Mouse (Mus musculus): ENCODE measurements around the gene Mad2l2. TPM values are rescaled to one million over a fixed set of nuclear protein-coding genes. Genes with fewer than 3 reads are reported as not detected.
"Not testable (repeated sequence)": the region's sequence is repeated elsewhere in the genome, so short reads cannot be mapped to it uniquely, and the experiment has no call there.

Mad2l2 gene
- polyA plus RNA-seq, 1 experiment from 2014 or later = 51.9 TPM

GRCm38 (mm10) chr4:148173811-148174494 lies 43.8 kb downstream of the Mad2l2 start:
- Histone ChIP-seq H3K36me3 (no peaks in the 10 kb centered on the region), H3K27me3 (ENCODE audit: insufficient read depth, poor library complexity, severe bottlenecking) (peaks cover 93% of the 10 kb centered on the region), H3K27ac (no peak overlapping the region), H3K4me3 (no peak overlapping the region), H3K4me1 (peaks cover 8% of the 10 kb centered on the region; the same call in 1 of the 2 replicates), H3K9me3 (no peaks in the 10 kb centered on the region)
- 2% methylated on average over 30 of the region's 30 CpGs for WGBS
- DNase-seq (ENCODE audit: low spot score) = no peak

GRCm38 (mm10) chr4:148174495-148174862 lies 44.3 kb downstream of the Mad2l2 start:
- WGBS = 15% methylated on average over 12 of the region's 12 CpGs
- Histone ChIP-seq H3K36me3 (no peaks in the 10 kb centered on the region), H3K4me1 (peaks cover 5% of the 10 kb centered on the region; the same call in 1 of the 2 replicates), H3K27me3 (ENCODE audit: insufficient read depth, poor library complexity, severe bottlenecking) (peaks cover 95% of the 10 kb centered on the region), H3K9me3 (no peaks in the 10 kb centered on the region), H3K27ac (no peak overlapping the region), H3K4me3 (no peak overlapping the region)
- no peak for DNase-seq (ENCODE audit: low spot score)

- H3K9me3 ChIP-seq; H3K36me3 ChIP-seq; H3K4me3 ChIP-seq; H3K27ac ChIP-seq; DNase-seq (ENCODE audit: low spot score); H3K4me1 ChIP-seq: not testable (repeated sequence)
- WGBS = 68% methylated on average over 6 of the region's 6 CpGs
- peaks cover 79% of the 10 kb centered on the region for H3K27me3 ChIP-seq (ENCODE audit: insufficient read depth, poor library complexity, severe bottlenecking)
Measured at GRCm38 (mm10) chr4:148176603-148177002, 46.4 kb downstream of the Mad2l2 start.

- no peaks in the 10 kb centered on the region for H3K4me1 ChIP-seq
- H3K36me3 ChIP-seq = no peaks in the 10 kb centered on the region
- H3K27ac ChIP-seq = no peak overlapping the region
- no peaks in the 10 kb centered on the region for H3K9me3 ChIP-seq
- no peak overlapping the region for H3K4me3 ChIP-seq
- H3K27me3 ChIP-seq (ENCODE audit: insufficient read depth, poor library complexity, severe bottlenecking) = peaks cover 74% of the 10 kb centered on the region
- DNase-seq (ENCODE audit: low spot score) = no peak
Measured at GRCm38 (mm10) chr4:148177716-148178115, 47.5 kb downstream of the Mad2l2 start.

- no peaks in the 10 kb centered on the region for H3K36me3 ChIP-seq
- no peaks in the 10 kb centered on the region for H3K9me3 ChIP-seq
- WGBS = 85% methylated on average over 12 of the region's 12 CpGs
- no peak overlapping the region for H3K4me3 ChIP-seq
- no peak for DNase-seq (ENCODE audit: low spot score)
- H3K27me3 ChIP-seq (ENCODE audit: insufficient read depth, poor library complexity, severe bottlenecking) = peaks cover 52% of the 10 kb centered on the region
- H3K27ac ChIP-seq = no peak overlapping the region
- H3K4me1 ChIP-seq = no peaks in the 10 kb centered on the region
Measured at GRCm38 (mm10) chr4:148181483-148181882, 51.3 kb downstream of the Mad2l2 start.

- Histone ChIP-seq H3K36me3 (no peaks in the 10 kb centered on the region), H3K4me1 (no peaks in the 10 kb centered on the region), H3K27me3 (ENCODE audit: insufficient read depth, poor library complexity, severe bottlenecking) (peaks cover 46% of the 10 kb centered on the region), H3K27ac (no peak overlapping the region), H3K9me3 (no peaks in the 10 kb centered on the region), H3K4me3 (no peak overlapping the region)
- 19% methylated on average over 8 of the region's 8 CpGs for WGBS
- no peak for DNase-seq (ENCODE audit: low spot score)
Measured at GRCm38 (mm10) chr4:148182363-148182762, 52.2 kb downstream of the Mad2l2 start.

- Histone ChIP-seq H3K4me3 (no peak overlapping the region), H3K36me3 (no peaks in the 10 kb centered on the region), H3K4me1 (no peaks in the 10 kb centered on the region), H3K27ac (no peak overlapping the region), H3K9me3 (no peaks in the 10 kb centered on the region), H3K27me3 (ENCODE audit: insufficient read depth, poor library complexity, severe bottlenecking) (peaks cover 25% of the 10 kb centered on the region)
- WGBS = 69% methylated on average over 9 of the region's 9 CpGs
- DNase-seq (ENCODE audit: low spot score) = no peak
Measured at GRCm38 (mm10) chr4:148184564-148184963, 54.4 kb downstream of the Mad2l2 start.

- Histone ChIP-seq H3K9me3 (no peaks in the 10 kb centered on the region), H3K4me1 (no peaks in the 10 kb centered on the region), H3K27me3 (ENCODE audit: insufficient read depth, poor library complexity, severe bottlenecking) (peaks cover 22% of the 10 kb centered on the region), H3K36me3 (no peaks in the 10 kb centered on the region), H3K27ac (no peak overlapping the region), H3K4me3 (no peak overlapping the region)
- DNase-seq (ENCODE audit: low spot score) = no peak
- 67% methylated on average over 4 of the region's 4 CpGs for WGBS
Measured at GRCm38 (mm10) chr4:148185819-148186218, 55.6 kb downstream of the Mad2l2 start.

- not testable (repeated sequence) for H3K9me3 ChIP-seq; H3K27ac ChIP-seq; DNase-seq (ENCODE audit: low spot score); H3K4me1 ChIP-seq; H3K4me3 ChIP-seq; H3K36me3 ChIP-seq
- peaks cover 18% of the 10 kb centered on the region for H3K27me3 ChIP-seq (ENCODE audit: insufficient read depth, poor library complexity, severe bottlenecking)
- 83% methylated on average over 1 of the region's 1 CpGs for WGBS
Measured at GRCm38 (mm10) chr4:148188767-148189166, 58.6 kb downstream of the Mad2l2 start.

GRCm38 (mm10) chr4:148192707-148193245 lies 62.6 kb downstream of the Mad2l2 start:
- DNase-seq (ENCODE audit: low spot score) = no peak
- H3K27ac ChIP-seq = no peak overlapping the region
- no peaks in the 10 kb centered on the region for H3K9me3 ChIP-seq
- peaks cover 5% of the 10 kb centered on the region; the same call in 1 of the 2 replicates for H3K4me1 ChIP-seq
- H3K27me3 ChIP-seq (ENCODE audit: insufficient read depth, poor library complexity, severe bottlenecking) = peaks cover 25% of the 10 kb centered on the region; the same call in 1 of the 2 replicates
- WGBS = 24% methylated on average over 11 of the region's 11 CpGs
- H3K4me3 ChIP-seq = no peak overlapping the region
- H3K36me3 ChIP-seq = no peaks in the 10 kb centered on the region

GRCm38 (mm10) chr4:148194400-148194799 lies 64.2 kb downstream of the Mad2l2 start:
- no peak overlapping the region for H3K27ac ChIP-seq
- DNase-seq (ENCODE audit: low spot score) = no peak
- peaks cover 5% of the 10 kb centered on the region; the same call in 1 of the 2 replicates for H3K4me1 ChIP-seq
- peaks cover 38% of the 10 kb centered on the region for H3K27me3 ChIP-seq (ENCODE audit: insufficient read depth, poor library complexity, severe bottlenecking)
- H3K4me3 ChIP-seq = no peak overlapping the region
- no peaks in the 10 kb centered on the region for H3K9me3 ChIP-seq
- no peaks in the 10 kb centered on the region for H3K36me3 ChIP-seq

All from heart, embryonic 10.5 days (tissue).